Mouse (Mus musculus): ENCODE measurements around the gene Ccdc185.

GRCm38 (mm10) chr1:182775576-182775975 is 26.6 kb upstream of the Ccdc185 start:
- TF ChIP-seq CTCF (conservative IDR thresholded peaks at IDR 0.05; ENCODE audit: insufficient read depth, insufficient read length, low read depth, low read length), result no peak
- TF ChIP-seq POLR2A (IDR thresholded peaks at IDR 0.05; ENCODE audit: low read depth, low read length), result no peak

Measured in kidney, adult 2 months (tissue).